Mouse (Mus musculus) embryonic facial prominence, embryonic 13.5 days (tissue): Measurements from ENCODE around the gene Rab11fip5. TPM values are rescaled to one million over a fixed set of nuclear protein-coding genes. Genes with fewer than 3 reads are reported as not detected.

Experiments used
- ATAC-seq: fragments of 200-750 bp; cut with Nextera tagmentation; 2 replicates; pipeline ENCODE4 v1.8.0; 2017; ENCODE audit warnings: low read depth; ENCODE audit not compliant: insufficient number of reproducible peaks, insufficient read depth, low FRiP score, low TSS enrichment
- H3K27ac ChIP-seq: fragments of 300-500 bp; sonication (generic); 2 replicates; pipeline ENCODE4 v1.5.1; 2015; ENCODE audit warnings: moderate library complexity, mild to moderate bottlenecking, inconsistent platforms
- H3K27me3 ChIP-seq: fragments of 300-500 bp; sonication (generic); 2 replicates; pipeline ENCODE4 v1.6.1; 2015; ENCODE audit warnings: mild to moderate bottlenecking, inconsistent platforms
- H3K36me3 ChIP-seq: fragments of 300-500 bp; sonication (generic); 2 replicates; pipeline ENCODE4 v1.6.1; 2015; ENCODE audit warnings: mild to moderate bottlenecking, inconsistent platforms
- H3K4me1 ChIP-seq: fragments of 300-500 bp; sonication (generic); 2 replicates; pipeline ENCODE4 v1.6.1; 2015; ENCODE audit warnings: inconsistent platforms
- H3K4me2 ChIP-seq: fragments of 300-500 bp; sonication (generic); 2 replicates; pipeline ENCODE4 v1.6.1; 2015; ENCODE audit warnings: moderate library complexity, mild to moderate bottlenecking, inconsistent platforms
- H3K4me3 ChIP-seq: fragments of 300-500 bp; sonication (generic); 2 replicates; pipeline ENCODE4 v1.5.1; 2015; ENCODE audit warnings: mild to moderate bottlenecking, inconsistent platforms
- H3K9ac ChIP-seq: fragments of 300-500 bp; sonication (generic); 2 replicates; pipeline ENCODE4 v1.6.1; 2015; ENCODE audit warnings: mild to moderate bottlenecking, inconsistent platforms
- H3K9me3 ChIP-seq: fragments of 300-500 bp; sonication (generic); 2 replicates; pipeline ENCODE4 v1.6.1; 2016; ENCODE audit warnings: inconsistent platforms
- WGBS: fragments of 180-500 bp; shearing (Covaris S2); methylation state at CpG from one replicate; pipeline ENCODE4 v1.1.7; 2015; ENCODE audit warnings: mixed read lengths; 5-methylcytosine and 5-hydroxymethylcytosine counted together
- polyA plus RNA-seq: library from polyadenylated mRNA; unstranded; fragments of >200 nt; fragmentation: Nextera tagmentation; extraction: Ambion mirVana; gene quantifications from 2 replicates; pipeline ENCODE4 v1.2.1, GENCODE M21; 2015

Rab11fip5 gene
- polyA plus RNA-seq, 1 experiment from 2014 or later, result 13.6 TPM

DNA sequence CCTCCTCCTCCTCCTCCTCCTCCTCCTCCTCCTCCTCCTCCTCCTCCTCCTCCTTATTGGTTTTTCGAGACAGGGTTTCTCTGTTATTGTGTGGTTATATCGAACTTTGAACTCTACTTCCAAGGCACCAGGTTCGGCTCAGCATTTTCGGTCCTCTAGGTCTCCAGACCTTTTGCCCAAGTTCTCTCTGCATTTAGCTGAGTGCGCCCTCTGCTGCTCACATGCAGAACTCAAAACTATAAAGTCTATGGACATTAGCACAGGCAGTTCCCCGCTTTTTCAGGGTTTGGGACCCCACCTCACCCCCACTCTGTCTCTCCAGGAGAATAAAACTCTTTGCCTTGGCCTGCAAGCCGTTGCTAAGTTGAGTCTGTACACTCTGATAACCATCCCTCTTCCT, 17.4 kb upstream of the Rab11fip5 start:
- no peak for ATAC-seq
- Histone ChIP-seq H3K27ac (no peak overlapping the region), H3K4me3 (no peak overlapping the region), H3K9ac (no peak overlapping the region), H3K4me1 (0 out of 2 replicates have a peak, but pooled peaks cover under 1% of the 10 kb centered on the region), H3K27me3 (no peaks in the 10 kb centered on the region; the same call in 1 of the 2 replicates), H3K9me3 (no peaks in the 10 kb centered on the region), H3K36me3 (no peaks in the 10 kb centered on the region), H3K4me2 (no peak overlapping the region)
- WGBS, result 24% methylated on average over 6 of the region's 7 CpGs

DNA sequence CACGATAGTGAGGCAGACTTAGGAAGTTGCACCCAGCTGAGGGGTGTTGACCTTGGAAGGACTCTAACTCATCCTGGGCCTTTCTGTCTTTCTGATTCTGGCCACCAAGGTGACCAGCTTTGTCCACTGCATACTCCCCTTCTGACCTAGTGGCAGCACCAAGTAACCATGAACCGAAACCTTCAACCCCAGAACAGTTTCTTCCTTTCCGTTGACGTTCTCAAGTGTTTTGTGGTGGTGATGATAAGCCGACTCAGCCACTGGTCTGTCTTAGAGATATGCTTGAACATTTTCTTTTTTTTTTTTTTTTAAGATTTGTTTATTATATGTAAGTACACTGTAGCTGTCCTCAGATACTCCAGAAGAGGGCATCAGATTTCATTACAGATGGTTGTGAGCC, 14.2 kb upstream of the Rab11fip5 start:
- WGBS, result 75% methylated on average over 5 of the region's 5 CpGs

DNA sequence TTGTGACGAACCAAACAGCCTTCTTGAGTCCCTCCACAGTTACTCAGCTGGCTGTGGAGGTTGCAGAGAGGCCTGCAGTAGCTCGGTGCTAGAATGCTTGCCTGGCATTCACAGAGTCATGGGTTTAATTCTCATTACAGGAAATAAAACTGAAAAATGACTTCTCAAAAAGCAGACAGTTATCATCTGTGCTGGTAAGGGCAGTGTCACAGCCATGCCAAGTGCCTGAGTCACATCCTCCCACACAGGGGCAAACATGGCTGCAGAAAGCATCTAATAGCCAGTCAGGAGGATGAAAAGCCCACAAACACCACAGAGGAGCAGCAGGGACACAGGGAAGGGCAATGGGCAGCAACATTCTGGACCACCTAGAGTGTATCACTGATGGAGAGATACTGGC, 8.4 kb upstream of the Rab11fip5 start:
- Histone ChIP-seq H3K9ac (no peak overlapping the region), H3K27ac (no peak overlapping the region), H3K4me1 (peaks cover 8% of the 10 kb centered on the region), H3K9me3 (0 out of 2 replicates have a peak, but pooled peaks cover 3% of the 10 kb centered on the region), H3K27me3 (peaks cover 9% of the 10 kb centered on the region), H3K4me2 (no peak overlapping the region), H3K4me3 (no peak overlapping the region), H3K36me3 (no peaks in the 10 kb centered on the region)
- 77% methylated on average over 2 of the region's 2 CpGs for WGBS
- ATAC-seq, result no peak

More for the DNA sequence above, 14.2 kb upstream of the Rab11fip5 start:
- no peak overlapping the region for H3K9ac ChIP-seq
- H3K27me3 ChIP-seq, result peaks cover 9% of the 10 kb centered on the region
- H3K36me3 ChIP-seq, result no peaks in the 10 kb centered on the region
- ATAC-seq, result no peak
- H3K4me3 ChIP-seq, result no peak overlapping the region
- H3K27ac ChIP-seq, result no peak overlapping the region
- 0 out of 2 replicates have a peak, but pooled peaks cover 3% of the 10 kb centered on the region for H3K4me1 ChIP-seq
- no peak overlapping the region for H3K4me2 ChIP-seq
- H3K9me3 ChIP-seq, result 0 out of 2 replicates have a peak, but pooled peaks cover 3% of the 10 kb centered on the region

DNA sequence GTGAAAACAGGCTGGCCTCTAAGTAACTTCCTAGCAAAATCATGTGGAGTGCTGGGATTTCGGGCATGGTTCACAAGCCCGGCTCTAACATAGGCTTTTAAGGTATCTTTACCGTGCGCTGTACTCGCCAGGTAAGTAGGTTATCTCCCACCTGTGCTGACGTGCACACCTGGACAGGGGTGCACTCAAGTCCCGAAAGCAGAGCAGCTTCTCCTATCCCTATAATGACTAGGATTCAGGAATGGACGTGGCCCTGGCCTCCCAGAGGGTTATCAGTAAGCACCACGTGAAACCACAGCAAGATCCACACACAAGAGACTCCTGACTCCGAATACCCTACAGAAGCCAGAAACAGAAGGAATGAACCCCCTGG, 7.2 kb upstream of the Rab11fip5 start:
- Histone ChIP-seq H3K9ac (no peak overlapping the region), H3K9me3 (0 out of 2 replicates have a peak, but pooled peaks cover 3% of the 10 kb centered on the region), H3K4me1 (peaks cover 6% of the 10 kb centered on the region), H3K27ac (no peak overlapping the region), H3K4me2 (no peak overlapping the region), H3K36me3 (no peaks in the 10 kb centered on the region), H3K4me3 (no peak overlapping the region), H3K27me3 (peaks cover 9% of the 10 kb centered on the region)
- 78% methylated on average over 10 of the region's 10 CpGs for WGBS
- ATAC-seq, result no peak

DNA sequence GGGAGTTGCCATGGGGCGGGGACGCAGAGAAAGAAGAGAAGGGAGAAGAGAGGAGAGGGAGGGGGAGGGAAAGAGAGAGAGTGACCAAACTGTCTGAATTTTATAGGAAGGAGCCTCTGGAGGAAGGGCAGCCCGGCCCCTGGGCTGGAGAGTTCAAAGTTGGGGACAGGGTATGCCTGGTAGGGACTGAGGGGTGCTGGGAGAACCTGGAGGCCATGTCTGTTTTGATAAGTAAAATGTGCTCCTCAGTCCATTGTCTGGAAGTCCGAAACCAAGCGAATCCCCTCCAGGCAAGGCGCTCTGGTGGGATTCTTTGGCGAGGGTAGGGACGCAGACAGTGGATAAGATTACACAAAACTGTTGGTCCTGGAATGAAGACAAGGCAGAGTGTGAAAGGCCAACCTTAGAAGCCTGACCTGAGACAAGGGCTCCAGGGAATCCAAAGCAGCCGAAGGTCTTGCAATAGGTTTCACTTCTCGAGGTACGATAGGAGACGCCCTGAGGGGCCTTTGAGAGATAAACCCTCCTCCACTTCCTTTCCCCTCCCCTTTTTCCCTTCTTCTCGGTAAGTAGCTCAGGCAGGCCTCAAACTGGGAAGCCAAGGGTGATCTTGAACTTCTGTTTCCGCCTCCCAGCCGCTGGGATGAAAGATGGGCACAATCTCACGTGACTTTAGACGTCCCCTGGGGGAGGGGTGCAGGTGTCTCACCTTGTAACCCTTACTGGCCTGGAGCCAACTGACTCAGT, 6.6 kb upstream of the Rab11fip5 start:
- 16% methylated on average over 17 of the region's 17 CpGs for WGBS
- peaks cover 5% of the 10 kb centered on the region for H3K27me3 ChIP-seq
- no peak for ATAC-seq

DNA sequence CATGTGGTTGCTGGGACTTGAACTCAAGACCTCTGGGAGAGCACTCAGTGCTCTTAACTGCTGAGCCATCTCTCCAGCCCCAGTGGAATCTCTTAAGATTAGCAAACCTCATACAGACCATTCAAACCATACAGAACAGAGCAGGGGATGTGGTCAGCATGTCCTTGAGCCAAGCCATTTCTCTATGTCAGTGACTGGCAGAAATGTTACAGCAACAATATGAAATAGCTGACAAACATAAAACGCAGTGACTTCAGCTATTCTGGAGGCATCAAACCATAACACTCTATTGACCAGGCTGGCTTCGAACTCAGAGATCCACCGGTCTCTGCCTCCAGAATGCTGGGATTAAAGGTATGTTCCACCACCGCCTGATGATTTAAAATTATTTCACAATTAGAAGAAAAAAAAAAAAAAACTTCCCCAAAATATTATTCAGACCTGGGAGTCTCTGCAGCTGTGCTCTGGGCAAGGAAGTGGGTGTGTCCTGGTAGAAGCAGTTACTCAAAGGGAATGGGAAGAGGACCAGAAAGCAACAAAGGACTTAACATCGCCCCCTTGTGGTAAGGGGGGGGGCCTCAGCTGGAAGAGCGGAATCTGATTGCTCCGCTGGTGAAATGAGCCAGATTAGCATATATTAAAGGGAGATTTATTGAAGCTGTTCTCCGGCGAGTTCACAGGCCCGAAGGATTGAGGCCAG, 5.9 kb upstream of the Rab11fip5 start:
- no peak overlapping the region for H3K9ac ChIP-seq
- H3K9me3 ChIP-seq, result 0 out of 2 replicates have a peak, but pooled peaks cover 3% of the 10 kb centered on the region
- ATAC-seq, result 0 out of 2 replicates have a peak, but pooled peaks have one; percentile 52
- peak overlapping the region; percentile 48 for H3K4me2 ChIP-seq
- 24% methylated on average over 10 of the region's 10 CpGs for WGBS
- H3K27ac ChIP-seq, result no peak overlapping the region
- H3K4me3 ChIP-seq, result no peak overlapping the region
- no peaks in the 10 kb centered on the region for H3K36me3 ChIP-seq
- no peaks in the 10 kb centered on the region for H3K27me3 ChIP-seq
- H3K4me1 ChIP-seq, result peaks cover 5% of the 10 kb centered on the region

More for the DNA sequence above, 6.6 kb upstream of the Rab11fip5 start:
- Histone ChIP-seq H3K36me3 (no peaks in the 10 kb centered on the region), H3K4me2 (peak overlapping the region; percentile 48), H3K27ac (no peak overlapping the region), H3K9ac (0 out of 2 replicates have a peak overlapping the region, but pooled peaks have one; percentile 21), H3K4me3 (no peak overlapping the region), H3K4me1 (peaks cover 5% of the 10 kb centered on the region), H3K9me3 (0 out of 2 replicates have a peak, but pooled peaks cover 3% of the 10 kb centered on the region)

DNA sequence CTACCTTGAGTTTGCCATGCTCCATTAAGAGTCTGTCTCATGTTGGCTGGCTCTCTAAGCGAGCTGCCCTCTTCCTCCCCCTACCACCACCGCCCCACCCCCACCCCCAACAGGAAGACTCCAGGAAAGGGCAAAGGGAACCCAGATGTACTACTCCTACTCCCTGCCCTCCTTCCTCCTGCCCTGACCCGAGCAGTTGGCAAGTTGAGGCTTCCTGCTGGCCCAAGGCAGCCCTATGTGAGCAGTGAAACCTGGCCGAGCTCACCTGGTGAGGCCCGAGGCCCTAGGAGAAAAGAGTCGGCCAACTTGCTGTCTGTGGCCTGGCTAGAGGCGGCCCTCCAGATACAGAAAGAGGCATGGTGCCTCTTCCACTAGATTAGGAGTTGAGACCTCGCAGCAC, 4.2 kb upstream of the Rab11fip5 start:
- ATAC-seq, result no peak
- Histone ChIP-seq H3K9ac (no peak overlapping the region), H3K27ac (no peak overlapping the region), H3K4me2 (no peak overlapping the region), H3K36me3 (no peaks in the 10 kb centered on the region), H3K4me3 (no peak overlapping the region), H3K27me3 (no peaks in the 10 kb centered on the region), H3K4me1 (peaks cover 7% of the 10 kb centered on the region), H3K9me3 (no peaks in the 10 kb centered on the region)
- 47% methylated on average over 8 of the region's 8 CpGs for WGBS

DNA sequence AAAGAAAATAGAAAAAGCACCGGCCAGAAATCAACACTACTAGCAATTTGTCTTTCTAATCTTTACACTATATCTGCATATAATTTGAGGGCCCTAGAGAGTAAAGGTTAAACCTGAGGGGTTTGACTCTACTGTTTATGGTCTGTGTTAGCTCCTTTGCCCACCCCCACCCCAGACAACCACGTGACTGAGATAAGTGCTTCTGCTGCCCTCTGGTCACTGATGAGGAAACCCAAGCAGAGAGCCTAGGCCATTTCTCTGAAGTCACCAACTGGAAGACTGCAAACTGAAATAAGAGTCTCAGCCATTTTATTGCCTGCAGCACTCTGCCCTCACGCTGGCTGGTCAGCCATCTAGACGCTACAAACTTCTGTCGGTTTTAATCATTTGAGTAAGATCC, 3.4 kb upstream of the Rab11fip5 start:
- no peaks in the 10 kb centered on the region for H3K9me3 ChIP-seq
- H3K9ac ChIP-seq, result no peak overlapping the region
- no peaks in the 10 kb centered on the region for H3K27me3 ChIP-seq
- no peak for ATAC-seq
- no peak overlapping the region for H3K4me2 ChIP-seq
- H3K4me1 ChIP-seq, result peaks cover 15% of the 10 kb centered on the region
- 45% methylated on average over 5 of the region's 5 CpGs for WGBS
- no peak overlapping the region for H3K4me3 ChIP-seq
- no peaks in the 10 kb centered on the region for H3K36me3 ChIP-seq
- no peak overlapping the region for H3K27ac ChIP-seq

DNA sequence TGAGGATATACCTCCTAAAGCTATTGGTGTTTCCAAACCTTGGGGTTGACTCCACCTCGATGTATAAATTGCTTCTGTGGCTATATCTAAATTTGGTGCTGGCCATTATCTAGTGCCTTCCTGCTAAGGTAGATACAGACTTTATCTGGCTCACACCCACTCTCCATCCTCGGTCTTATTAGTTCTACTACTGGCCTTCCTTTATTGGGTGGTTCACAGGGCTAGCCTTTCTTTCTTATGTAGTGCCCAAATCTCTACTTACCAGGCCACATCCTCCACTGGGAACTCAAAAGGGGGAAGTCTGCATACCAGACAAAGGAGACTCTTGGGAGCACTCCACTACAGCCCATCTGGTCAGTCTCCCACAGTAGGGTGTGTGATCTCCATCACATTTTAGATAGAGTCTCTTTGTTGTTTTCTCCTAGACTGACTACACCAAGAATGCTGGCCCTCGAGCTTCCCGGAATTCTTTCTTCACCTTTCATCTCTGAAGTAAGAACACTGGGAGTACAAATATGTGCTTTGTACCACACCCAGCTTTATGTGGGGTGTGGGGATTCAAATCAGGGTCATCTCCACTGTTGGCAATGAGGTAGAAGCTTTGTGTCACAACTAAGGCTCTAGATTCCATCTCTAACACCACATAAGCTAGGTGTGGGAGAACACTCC, 2.8 kb upstream of the Rab11fip5 start:
- Histone ChIP-seq H3K4me2 (no peak overlapping the region), H3K27me3 (no peaks in the 10 kb centered on the region), H3K4me3 (no peak overlapping the region), H3K9ac (no peak overlapping the region), H3K4me1 (peaks cover 22% of the 10 kb centered on the region), H3K9me3 (no peaks in the 10 kb centered on the region), H3K36me3 (no peaks in the 10 kb centered on the region), H3K27ac (no peak overlapping the region)
- ATAC-seq, result no peak
- WGBS, result 62% methylated on average over 4 of the region's 4 CpGs

DNA sequence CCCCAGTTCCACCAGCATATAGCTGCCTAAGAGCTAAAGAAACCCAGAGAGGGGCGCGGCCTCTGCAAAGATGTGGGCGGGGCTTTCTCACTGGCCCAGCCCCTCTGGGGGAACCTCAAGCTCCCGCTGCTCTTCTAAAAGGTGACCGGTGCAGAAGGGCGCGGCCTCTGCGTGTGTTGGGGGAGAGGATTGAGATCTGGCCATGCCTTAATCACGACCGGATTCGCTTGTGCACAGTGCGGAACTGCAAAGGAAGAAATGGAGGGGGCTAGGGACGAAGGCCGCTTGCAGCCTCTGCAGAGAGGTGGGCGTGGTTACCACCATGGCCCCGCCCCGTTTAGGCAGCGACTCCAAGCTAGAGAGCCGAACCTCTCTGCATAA, 290 bp upstream of the Rab11fip5 start:
- H3K27ac ChIP-seq, result peak overlapping the region; percentile 53; the same call in 1 of the 2 replicates

DNA sequence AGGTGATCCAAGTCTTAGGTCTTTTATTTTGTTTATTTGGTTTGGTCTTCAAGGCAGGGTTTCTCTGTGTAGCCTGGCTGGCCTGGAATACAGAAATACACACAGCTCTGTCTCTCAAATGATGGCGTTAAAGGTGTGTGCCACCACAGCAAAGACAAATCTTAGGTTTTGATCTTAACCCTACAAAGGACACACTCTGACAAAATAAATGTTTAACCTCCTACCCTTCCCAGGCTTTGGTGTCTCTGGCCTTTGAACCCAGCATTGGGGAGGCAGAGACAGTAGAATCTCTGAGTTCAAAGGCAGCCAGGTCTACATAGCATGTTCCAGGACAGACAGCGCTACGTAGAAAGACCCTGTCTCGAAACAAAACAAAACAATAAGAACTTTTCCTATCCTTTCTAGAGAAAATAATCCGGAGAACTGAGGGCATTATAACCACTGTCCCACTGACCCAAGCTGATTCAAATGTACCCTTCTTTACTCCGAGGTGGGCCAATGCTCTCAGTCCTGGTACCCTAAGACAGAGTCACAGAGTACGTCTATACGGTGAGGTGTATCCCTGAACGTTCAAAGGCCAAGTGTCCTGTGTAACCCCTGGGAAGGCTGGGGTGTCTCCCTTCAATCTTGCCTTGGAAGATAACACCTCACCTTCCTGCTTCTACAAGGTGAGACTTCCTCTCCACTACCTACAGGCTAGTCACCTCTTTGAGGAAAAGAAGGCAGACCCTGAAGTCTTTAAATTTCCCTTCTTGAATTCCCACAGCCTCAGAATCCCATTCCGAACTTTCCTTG, 1.2 kb downstream of the Rab11fip5 start:
- 85% methylated on average over 10 of the region's 10 CpGs for WGBS
- H3K36me3 ChIP-seq, result peaks cover 4% of the 10 kb centered on the region; the same call in 1 of the 2 replicates
- H3K4me3 ChIP-seq, result peak overlapping the region; percentile 81
- ATAC-seq, result no peak
- H3K4me1 ChIP-seq, result peaks cover 45% of the 10 kb centered on the region
- no peaks in the 10 kb centered on the region for H3K27me3 ChIP-seq
- H3K4me2 ChIP-seq, result peak overlapping the region; percentile 83
- H3K9me3 ChIP-seq, result no peaks in the 10 kb centered on the region
- H3K27ac ChIP-seq, result no peak overlapping the region
- H3K9ac ChIP-seq, result peak overlapping the region; percentile 89

More for the DNA sequence above, 290 bp upstream of the Rab11fip5 start:
- WGBS, result 0% methylated on average over 19 of the region's 19 CpGs
- ATAC-seq, result peak; percentile 96
- no peaks in the 10 kb centered on the region for H3K27me3 ChIP-seq
- peaks cover 32% of the 10 kb centered on the region for H3K4me1 ChIP-seq
- H3K4me2 ChIP-seq, result peak overlapping the region; percentile 83
- H3K9ac ChIP-seq, result peak overlapping the region; percentile 89
- peak overlapping the region; percentile 81 for H3K4me3 ChIP-seq
- H3K9me3 ChIP-seq, result no peaks in the 10 kb centered on the region
- H3K36me3 ChIP-seq, result peaks cover 4% of the 10 kb centered on the region; the same call in 1 of the 2 replicates
